Mouse (Mus musculus): ENCODE results near the gene Fam196a. TPM values are rescaled to one million over a fixed set of nuclear protein-coding genes. Genes with fewer than 3 reads are reported as not detected.

Fam196a gene
- polyA plus RNA-seq (2015; fragmentation: Nextera tagmentation; extraction: Ambion mirVana) = 0.87 and 1.3 TPM in 2 replicates

- Histone ChIP-seq H3K36me3 (no peaks in the 10 kb centered on the region), H3K9ac (peak within 1 kb of the TSS; percentile 47), H3K9me3 (replicated peaks) (no peaks in the 10 kb centered on the region), H3K4me3 (peak within 1 kb of the TSS; percentile 54), H3K4me2 (peak within 1 kb of the TSS; percentile 96), H3K27me3 (peaks cover 56% of the 10 kb centered on the region), H3K27ac (no peak within 1 kb of the TSS), H3K4me1 (replicated peaks) (peaks cover 20% of the 10 kb centered on the region)
- WGBS = under 1% methylated on average over 42 of the region's 71 CpGs
- peak; percentile 70 for ATAC-seq (replicated peaks; ENCODE audit: insufficient number of reproducible peaks, insufficient read depth, low FRiP score, low read depth)
Observed at GRCm38 (mm10) chr7:134937927-134938609, at the start of gene Fam196a. Gene Fam196a, minus strand, starts transcription at chr7:134938430.

GRCm38 (mm10) chr7:134961608-134962007 lies 23.4 kb upstream of the Fam196a start:
- H3K36me3 ChIP-seq = no peaks in the 10 kb centered on the region
- H3K4me2 ChIP-seq = no peak overlapping the region
- 93% methylated on average over 2 of the region's 2 CpGs for WGBS
- H3K27ac ChIP-seq = no peak overlapping the region
- ATAC-seq (replicated peaks; ENCODE audit: insufficient number of reproducible peaks, insufficient read depth, low FRiP score, low read depth) = no peak
- no peaks in the 10 kb centered on the region for H3K27me3 ChIP-seq
- H3K9ac ChIP-seq = no peak overlapping the region
- H3K4me1 ChIP-seq (replicated peaks) = no peaks in the 10 kb centered on the region
- H3K4me3 ChIP-seq = no peak overlapping the region
- H3K9me3 ChIP-seq (replicated peaks) = no peaks in the 10 kb centered on the region

GRCm38 (mm10) chr7:134960871-134961270 lies 22.6 kb upstream of the Fam196a start:
- Histone ChIP-seq H3K9ac (no peak overlapping the region), H3K9me3 (replicated peaks) (no peaks in the 10 kb centered on the region), H3K27ac (no peak overlapping the region), H3K4me3 (no peak overlapping the region), H3K4me1 (replicated peaks) (no peaks in the 10 kb centered on the region), H3K27me3 (no peaks in the 10 kb centered on the region), H3K36me3 (no peaks in the 10 kb centered on the region), H3K4me2 (no peak overlapping the region)
- ATAC-seq (replicated peaks; ENCODE audit: insufficient number of reproducible peaks, insufficient read depth, low FRiP score, low read depth) = no peak
- WGBS = 63% methylated on average over 4 of the region's 4 CpGs

- Histone ChIP-seq H3K4me2 (no peak overlapping the region), H3K36me3 (no peaks in the 10 kb centered on the region), H3K9ac (no peak overlapping the region), H3K9me3 (replicated peaks) (no peaks in the 10 kb centered on the region), H3K27me3 (no peaks in the 10 kb centered on the region), H3K4me1 (replicated peaks) (no peaks in the 10 kb centered on the region), H3K4me3 (no peak overlapping the region), H3K27ac (no peak overlapping the region)
- 82% methylated on average over 6 of the region's 6 CpGs for WGBS
- no peak for ATAC-seq (replicated peaks; ENCODE audit: insufficient number of reproducible peaks, insufficient read depth, low FRiP score, low read depth)
Observed at GRCm38 (mm10) chr7:134959086-134959485, 20.9 kb upstream of the Fam196a start.

GRCm38 (mm10) chr7:134945925-134946716 lies 7.9 kb upstream of the Fam196a start:
- no peak overlapping the region for H3K4me3 ChIP-seq
- H3K27me3 ChIP-seq = no peaks in the 10 kb centered on the region
- peaks cover 4% of the 10 kb centered on the region; the same call in 1 of the 2 replicates for H3K4me1 ChIP-seq (replicated peaks)
- H3K9me3 ChIP-seq (replicated peaks) = no peaks in the 10 kb centered on the region
- no peak overlapping the region for H3K27ac ChIP-seq
- H3K4me2 ChIP-seq = no peak overlapping the region
- WGBS = 87% methylated on average over 7 of the region's 7 CpGs
- ATAC-seq (replicated peaks; ENCODE audit: insufficient number of reproducible peaks, insufficient read depth, low FRiP score, low read depth) = no peak
- no peak overlapping the region for H3K9ac ChIP-seq
- no peaks in the 10 kb centered on the region for H3K36me3 ChIP-seq

- no peak overlapping the region for H3K4me2 ChIP-seq
- H3K9ac ChIP-seq = no peak overlapping the region
- peaks cover 18% of the 10 kb centered on the region for H3K27me3 ChIP-seq
- no peaks in the 10 kb centered on the region for H3K36me3 ChIP-seq
- no peak overlapping the region for H3K27ac ChIP-seq
- no peak for ATAC-seq (replicated peaks; ENCODE audit: insufficient number of reproducible peaks, insufficient read depth, low FRiP score, low read depth)
- no peak overlapping the region for H3K4me3 ChIP-seq
- WGBS = 70% methylated on average over 7 of the region's 7 CpGs
- H3K4me1 ChIP-seq (replicated peaks) = peaks cover 4% of the 10 kb centered on the region
- no peaks in the 10 kb centered on the region for H3K9me3 ChIP-seq (replicated peaks)
Observed at GRCm38 (mm10) chr7:134943701-134944100, 5.5 kb upstream of the Fam196a start.

GRCm38 (mm10) chr7:134943063-134943462 lies 4.8 kb upstream of the Fam196a start:
- Histone ChIP-seq H3K4me1 (replicated peaks) (peaks cover 9% of the 10 kb centered on the region), H3K27ac (no peak overlapping the region), H3K9ac (no peak overlapping the region), H3K4me2 (no peak overlapping the region), H3K4me3 (no peak overlapping the region), H3K36me3 (no peaks in the 10 kb centered on the region), H3K27me3 (peaks cover 24% of the 10 kb centered on the region), H3K9me3 (replicated peaks) (no peaks in the 10 kb centered on the region)
- no peak for ATAC-seq (replicated peaks; ENCODE audit: insufficient number of reproducible peaks, insufficient read depth, low FRiP score, low read depth)
- WGBS = 74% methylated on average over 6 of the region's 6 CpGs

GRCm38 (mm10) chr7:134941891-134942290 lies 3.7 kb upstream of the Fam196a start:
- peaks cover 20% of the 10 kb centered on the region for H3K4me1 ChIP-seq (replicated peaks)
- H3K4me2 ChIP-seq = no peak overlapping the region
- no peak overlapping the region for H3K27ac ChIP-seq
- no peak overlapping the region for H3K4me3 ChIP-seq
- WGBS = 89% methylated on average over 6 of the region's 6 CpGs
- no peaks in the 10 kb centered on the region for H3K36me3 ChIP-seq
- no peak for ATAC-seq (replicated peaks; ENCODE audit: insufficient number of reproducible peaks, insufficient read depth, low FRiP score, low read depth)
- no peaks in the 10 kb centered on the region for H3K9me3 ChIP-seq (replicated peaks)
- H3K9ac ChIP-seq = no peak overlapping the region
- peaks cover 35% of the 10 kb centered on the region for H3K27me3 ChIP-seq

GRCm38 (mm10) chr7:134937471-134937926 lies 731 bp downstream of the Fam196a start:
- Histone ChIP-seq H3K4me2 (peak overlapping the region; percentile 96), H3K4me3 (peak overlapping the region; percentile 54), H3K36me3 (no peaks in the 10 kb centered on the region), H3K9ac (peak overlapping the region; percentile 47), H3K4me1 (replicated peaks) (peaks cover 20% of the 10 kb centered on the region), H3K27ac (no peak overlapping the region), H3K27me3 (peaks cover 56% of the 10 kb centered on the region), H3K9me3 (replicated peaks) (no peaks in the 10 kb centered on the region)
- 2% methylated on average over 33 of the region's 37 CpGs for WGBS
- ATAC-seq (replicated peaks; ENCODE audit: insufficient number of reproducible peaks, insufficient read depth, low FRiP score, low read depth) = peak; percentile 34

- H3K27me3 ChIP-seq = peaks cover 20% of the 10 kb centered on the region
- no peak for ATAC-seq (replicated peaks; ENCODE audit: insufficient number of reproducible peaks, insufficient read depth, low FRiP score, low read depth)
- no peaks in the 10 kb centered on the region for H3K9me3 ChIP-seq (replicated peaks)
- WGBS = 56% methylated on average over 2 of the region's 2 CpGs
- no peak overlapping the region for H3K9ac ChIP-seq
- no peak overlapping the region for H3K27ac ChIP-seq
- 0 out of 2 replicates have a peak, but pooled peaks cover 5% of the 10 kb centered on the region for H3K4me1 ChIP-seq (replicated peaks)
- no peak overlapping the region for H3K4me3 ChIP-seq
- H3K4me2 ChIP-seq = no peak overlapping the region
- no peaks in the 10 kb centered on the region for H3K36me3 ChIP-seq
Observed at GRCm38 (mm10) chr7:134931886-134932285, 6.3 kb downstream of the Fam196a start.

GRCm38 (mm10) chr7:134901992-134902391 lies 36.2 kb downstream of the Fam196a start:
- H3K4me2 ChIP-seq = no peak overlapping the region
- WGBS = 89% methylated on average over 2 of the region's 2 CpGs

More at GRCm38 (mm10) chr7:134901992-134902391, 36.2 kb downstream of the Fam196a start:
- Histone ChIP-seq H3K4me3 (no peak overlapping the region), H3K4me1 (replicated peaks) (no peaks in the 10 kb centered on the region), H3K27ac (no peak overlapping the region), H3K36me3 (no peaks in the 10 kb centered on the region), H3K9ac (no peak overlapping the region), H3K27me3 (no peaks in the 10 kb centered on the region), H3K9me3 (replicated peaks) (no peaks in the 10 kb centered on the region)
- ATAC-seq (replicated peaks; ENCODE audit: insufficient number of reproducible peaks, insufficient read depth, low FRiP score, low read depth) = no peak

Measured in heart, embryonic 15.5 days (tissue).